Mouse (Mus musculus) bone marrow macrophage, adult 2 months (primary cell): ENCODE measurements around the gene Rasa2.

Experiments
- CTCF ChIP-seq: IDR thresholded peaks from 2 replicates; pipeline ENCODE4 v1.5.1; 2012; ENCODE audit warnings: low read depth, mild to moderate bottlenecking, low read length, moderate library complexity
- POLR2A ChIP-seq: IDR thresholded peaks from 2 replicates; pipeline ENCODE4 v1.6.1; 2012; ENCODE audit warnings: mild to moderate bottlenecking, low read depth, low read length, borderline replicate concordance

GRCm38 (mm10) chr9:96491810-96492209 is 139.6 kb downstream of the Rasa2 start:
- TF ChIP-seq CTCF (peak; percentile 90), POLR2A (no peak)
